Mouse (Mus musculus): ENCODE results near the gene Chmp6.

The Chmp6 gene

GRCm38 (mm10) chr11:119913291-119913934, at the start of gene Chmp6:
TSS of gene Chmp6 (plus strand) at chr11:119913441.
- peak; percentile 92 for DNase-seq

GRCm38 (mm10) chr11:119866837-119867236, 46.4 kb upstream of the Chmp6 start:
- DNase-seq, result no peak

- no peak for DNase-seq
Observed at GRCm38 (mm10) chr11:119868138-119868537, 45.1 kb upstream of the Chmp6 start.

GRCm38 (mm10) chr11:119868556-119868955, 44.7 kb upstream of the Chmp6 start:
- DNase-seq, result no peak

GRCm38 (mm10) chr11:119871141-119871540, 42.1 kb upstream of the Chmp6 start:
- DNase-seq, result no peak

- DNase-seq, result no peak
Observed at GRCm38 (mm10) chr11:119873643-119874042, 39.6 kb upstream of the Chmp6 start.

GRCm38 (mm10) chr11:119874841-119875240, 38.4 kb upstream of the Chmp6 start:
- DNase-seq, result no peak

GRCm38 (mm10) chr11:119875685-119876084, 37.6 kb upstream of the Chmp6 start:
- no peak for DNase-seq

- no peak for DNase-seq
Observed at GRCm38 (mm10) chr11:119877124-119877523, 36.1 kb upstream of the Chmp6 start.

- DNase-seq, result no peak
Observed at GRCm38 (mm10) chr11:119879573-119879972, 33.7 kb upstream of the Chmp6 start.

GRCm38 (mm10) chr11:119883646-119884045, 29.6 kb upstream of the Chmp6 start:
- no peak for DNase-seq

GRCm38 (mm10) chr11:119889966-119890365, 23.3 kb upstream of the Chmp6 start:
- no peak for DNase-seq

- DNase-seq, result no peak
Observed at GRCm38 (mm10) chr11:119891601-119892215, 21.5 kb upstream of the Chmp6 start.

GRCm38 (mm10) chr11:119893667-119894236, 19.5 kb upstream of the Chmp6 start:
- DNase-seq, result no peak

GRCm38 (mm10) chr11:119894634-119895033, 18.6 kb upstream of the Chmp6 start:
- no peak for DNase-seq

GRCm38 (mm10) chr11:119897041-119897440, 16.2 kb upstream of the Chmp6 start:
- no peak for DNase-seq

GRCm38 (mm10) chr11:119898976-119899375, 14.3 kb upstream of the Chmp6 start:
- DNase-seq, result no peak

- DNase-seq, result no peak
Observed at GRCm38 (mm10) chr11:119901174-119901573, 12.1 kb upstream of the Chmp6 start.

GRCm38 (mm10) chr11:119902891-119903290, 10.3 kb upstream of the Chmp6 start:
- no peak for DNase-seq

GRCm38 (mm10) chr11:119904621-119905286, 8.5 kb upstream of the Chmp6 start:
- peak; percentile 87 for DNase-seq

- DNase-seq, result no peak
Observed at GRCm38 (mm10) chr11:119905794-119906193, 7.4 kb upstream of the Chmp6 start.

GRCm38 (mm10) chr11:119907006-119907650, 6.1 kb upstream of the Chmp6 start:
- no peak for DNase-seq

GRCm38 (mm10) chr11:119907711-119908110, 5.5 kb upstream of the Chmp6 start:
- DNase-seq, result no peak
